Mouse (Mus musculus): Measurements from ENCODE around the gene Orm3. TPM values are rescaled to one million over a fixed set of nuclear protein-coding genes. Genes with fewer than 3 reads are reported as not detected.

The Orm3 gene
- polyA plus RNA-seq, 1 experiment from 2014 or later = not detected

GRCm38 (mm10) chr4:63404205-63404604 is 48.2 kb downstream of the Orm3 start:
- H3K27me3 ChIP-seq (replicated peaks; ENCODE audit: control insufficient read depth, insufficient read depth, low read length) = no peaks in the 10 kb centered on the region
- 80% methylated on average over 7 of the region's 7 CpGs for WGBS
- H3K9me3 ChIP-seq (ENCODE audit: control insufficient read depth, low read length) = no peaks in the 10 kb centered on the region
- ATAC-seq = no peak
- H3K4me3 ChIP-seq (replicated peaks; ENCODE audit: low read length) = no peak overlapping the region
- peak overlapping the region; percentile 88 for H3K27ac ChIP-seq (ENCODE audit: low read length)
- no peak overlapping the region for H3K9ac ChIP-seq (replicated peaks; ENCODE audit: low read depth, low read length)
- peaks cover 80% of the 10 kb centered on the region for H3K4me1 ChIP-seq (replicated peaks; ENCODE audit: control insufficient read depth, insufficient read depth, low read length)
- H3K36me3 ChIP-seq (ENCODE audit: control insufficient read depth, insufficient read depth) = no peaks in the 10 kb centered on the region
- no peak overlapping the region; the same call in 1 of the 2 replicates for H3K4me2 ChIP-seq (ENCODE audit: low read length)

GRCm38 (mm10) chr4:63405051-63405450 is 49.1 kb downstream of the Orm3 start:
- peaks cover 82% of the 10 kb centered on the region for H3K4me1 ChIP-seq (replicated peaks; ENCODE audit: control insufficient read depth, insufficient read depth, low read length)
- H3K27me3 ChIP-seq (replicated peaks; ENCODE audit: control insufficient read depth, insufficient read depth, low read length) = no peaks in the 10 kb centered on the region
- 4% methylated on average over 7 of the region's 7 CpGs for WGBS
- H3K36me3 ChIP-seq (ENCODE audit: control insufficient read depth, insufficient read depth) = no peaks in the 10 kb centered on the region
- H3K27ac ChIP-seq (ENCODE audit: low read length) = peak overlapping the region; percentile 61
- ATAC-seq = peak; percentile 21
- H3K4me3 ChIP-seq (replicated peaks; ENCODE audit: low read length) = no peak overlapping the region
- H3K9ac ChIP-seq (replicated peaks; ENCODE audit: low read depth, low read length) = no peak overlapping the region
- no peaks in the 10 kb centered on the region for H3K9me3 ChIP-seq (ENCODE audit: control insufficient read depth, low read length)
- H3K4me2 ChIP-seq (ENCODE audit: low read length) = peak overlapping the region; percentile 7; the same call in 1 of the 2 replicates

GRCm38 (mm10) chr4:63405683-63406082 is 49.7 kb downstream of the Orm3 start:
- 46% methylated on average over 4 of the region's 4 CpGs for WGBS
- H3K36me3 ChIP-seq (ENCODE audit: control insufficient read depth, insufficient read depth) = no peaks in the 10 kb centered on the region
- H3K9me3 ChIP-seq (ENCODE audit: control insufficient read depth, low read length) = no peaks in the 10 kb centered on the region
- H3K4me3 ChIP-seq (replicated peaks; ENCODE audit: low read length) = no peak overlapping the region
- no peak overlapping the region for H3K9ac ChIP-seq (replicated peaks; ENCODE audit: low read depth, low read length)
- no peaks in the 10 kb centered on the region for H3K27me3 ChIP-seq (replicated peaks; ENCODE audit: control insufficient read depth, insufficient read depth, low read length)
- H3K4me1 ChIP-seq (replicated peaks; ENCODE audit: control insufficient read depth, insufficient read depth, low read length) = peaks cover 81% of the 10 kb centered on the region
- H3K4me2 ChIP-seq (ENCODE audit: low read length) = no peak overlapping the region; the same call in 1 of the 2 replicates
- H3K27ac ChIP-seq (ENCODE audit: low read length) = peak overlapping the region; percentile 61
- no peak for ATAC-seq

GRCm38 (mm10) chr4:63408247-63408646 is 52.3 kb downstream of the Orm3 start:
- Histone ChIP-seq H3K4me2 (ENCODE audit: low read length) (peak overlapping the region; percentile 89), H3K27me3 (replicated peaks; ENCODE audit: control insufficient read depth, insufficient read depth, low read length) (no peaks in the 10 kb centered on the region), H3K4me1 (replicated peaks; ENCODE audit: control insufficient read depth, insufficient read depth, low read length) (peaks cover 67% of the 10 kb centered on the region), H3K9ac (replicated peaks; ENCODE audit: low read depth, low read length) (peak overlapping the region; percentile 7), H3K4me3 (replicated peaks; ENCODE audit: low read length) (peak overlapping the region; percentile 71), H3K9me3 (ENCODE audit: control insufficient read depth, low read length) (no peaks in the 10 kb centered on the region), H3K27ac (ENCODE audit: low read length) (peak overlapping the region; percentile 77), H3K36me3 (ENCODE audit: control insufficient read depth, insufficient read depth) (no peaks in the 10 kb centered on the region)
- peak; percentile 46 for ATAC-seq
- WGBS = 17% methylated on average over 7 of the region's 7 CpGs

- no peaks in the 10 kb centered on the region for H3K36me3 ChIP-seq (ENCODE audit: control insufficient read depth, insufficient read depth)
- peaks cover 63% of the 10 kb centered on the region for H3K4me1 ChIP-seq (replicated peaks; ENCODE audit: control insufficient read depth, insufficient read depth, low read length)
- peak overlapping the region; percentile 67 for H3K9ac ChIP-seq (replicated peaks; ENCODE audit: low read depth, low read length)
- H3K4me3 ChIP-seq (replicated peaks; ENCODE audit: low read length) = peak overlapping the region; percentile 71
- no peaks in the 10 kb centered on the region for H3K27me3 ChIP-seq (replicated peaks; ENCODE audit: control insufficient read depth, insufficient read depth, low read length)
- H3K9me3 ChIP-seq (ENCODE audit: control insufficient read depth, low read length) = no peaks in the 10 kb centered on the region
- WGBS = 4% methylated on average over 8 of the region's 8 CpGs
- H3K27ac ChIP-seq (ENCODE audit: low read length) = peak overlapping the region; percentile 77
- peak overlapping the region; percentile 89 for H3K4me2 ChIP-seq (ENCODE audit: low read length)
- ATAC-seq = peak; percentile 45
Measured at GRCm38 (mm10) chr4:63408649-63409048, 52.7 kb downstream of the Orm3 start.

Other genes with a start within 250 kb of the Orm3 start
- gene Ambp, start 201.4 kb upstream of the Orm3 start, polyA plus RNA-seq (2015; fragmentation: Nextera tagmentation; extraction: Ambion mirVana) = 0.22 TPM in 1 of 2 replicates, not detected in the other
- gene Kif12, start 184.0 kb upstream of the Orm3 start, polyA plus RNA-seq (2015; fragmentation: Nextera tagmentation; extraction: Ambion mirVana) = 0.10 and 0.17 TPM in 2 replicates
- gene Col27a1, start 142.2 kb upstream of the Orm3 start, polyA plus RNA-seq (2015; fragmentation: Nextera tagmentation; extraction: Ambion mirVana) = 0.88 and 0.98 TPM in 2 replicates
- gene Orm1, start 11.6 kb upstream of the Orm3 start, polyA plus RNA-seq (2015; fragmentation: Nextera tagmentation; extraction: Ambion mirVana) = not detected in 2 replicates
- gene Orm2, start 6.3 kb downstream of the Orm3 start, polyA plus RNA-seq (2015; fragmentation: Nextera tagmentation; extraction: Ambion mirVana) = not detected in 2 replicates
- gene Akna, start 47.2 kb downstream of the Orm3 start, polyA plus RNA-seq (2015; fragmentation: Nextera tagmentation; extraction: Ambion mirVana) = 10.6 and 11.2 TPM in 2 replicates
- 5.1 and 6.4 TPM in 2 replicates for gene Whrn, start 139.8 kb downstream of the Orm3 start, polyA plus RNA-seq (2015; fragmentation: Nextera tagmentation; extraction: Ambion mirVana)
- gene Atp6v1g1, start 188.6 kb downstream of the Orm3 start, polyA plus RNA-seq (2015; fragmentation: Nextera tagmentation; extraction: Ambion mirVana) = 427 and 436 TPM in 2 replicates
- 4.8 and 6.0 TPM in 2 replicates for gene Tmem268, start 202.6 kb downstream of the Orm3 start, polyA plus RNA-seq (2015; fragmentation: Nextera tagmentation; extraction: Ambion mirVana)
- not detected in 2 replicates for gene Gm11213, start 249.1 kb downstream of the Orm3 start, polyA plus RNA-seq (2015; fragmentation: Nextera tagmentation; extraction: Ambion mirVana)

All from forebrain, embryonic 16.5 days (tissue).